Mouse (Mus musculus) testis, adult 2 months (tissue): ENCODE measurements around the gene Ap4m1. TPM values are rescaled to one million over a fixed set of nuclear protein-coding genes. Genes with fewer than 3 reads are reported as not detected.

Source experiments
- H3K27ac ChIP-seq: fragments of 200-500 bp; 2 replicates; pipeline ENCODE4 v1.5.1; 2012; ENCODE audit warnings: low read depth, low read length; ENCODE audit not compliant: control insufficient read depth, insufficient read depth
- H3K27me3 ChIP-seq: fragments of 200-500 bp; 2 replicates; pipeline ENCODE4 v1.6.1; 2012; ENCODE audit warnings: mild to moderate bottlenecking, low read length, moderate library complexity; ENCODE audit not compliant: control insufficient read depth, insufficient read depth
- H3K36me3 ChIP-seq: fragments of 200-500 bp; 2 replicates; pipeline ENCODE4 v1.6.1; 2012; ENCODE audit warnings: mild to moderate bottlenecking, low read length; ENCODE audit not compliant: control insufficient read depth, insufficient read depth
- H3K4me1 ChIP-seq: fragments of 200-500 bp; 2 replicates; pipeline ENCODE4 v1.6.1; 2012; ENCODE audit warnings: low read length; ENCODE audit not compliant: control insufficient read depth, insufficient read depth
- H3K4me3 ChIP-seq: fragments of 200-500 bp; 2 replicates; pipeline ENCODE4 v1.5.1; 2012; ENCODE audit warnings: low read depth, mild to moderate bottlenecking, low read length, moderate library complexity, mixed read lengths; ENCODE audit not compliant: control insufficient read depth
- CTCF ChIP-seq: fragments of 200-500 bp; IDR thresholded peaks from 2 replicates; pipeline ENCODE4 v1.5.1; 2012; ENCODE audit warnings: low read depth, mild to moderate bottlenecking, inconsistent platforms, low read length, moderate library complexity; ENCODE audit not compliant: control insufficient read depth, insufficient read depth, insufficient replicate concordance
- POLR2A ChIP-seq: fragments of 200-500 bp; IDR thresholded peaks from 2 replicates; pipeline ENCODE4 v1.6.1; 2012; ENCODE audit warnings: low read depth, mild to moderate bottlenecking, inconsistent platforms, low read length, moderate library complexity; ENCODE audit not compliant: control insufficient read depth
- polyA plus RNA-seq: library from polyadenylated mRNA; depleted of rRNA; stranded (reverse); fragments of >200 nt; gene quantifications from 2 replicates; pipeline ENCODE4 v1.2.3, GENCODE M21; 2012; rRNA removed

The Ap4m1 gene
- polyA plus RNA-seq, 1 experiment, result 70.3 TPM

DNA sequence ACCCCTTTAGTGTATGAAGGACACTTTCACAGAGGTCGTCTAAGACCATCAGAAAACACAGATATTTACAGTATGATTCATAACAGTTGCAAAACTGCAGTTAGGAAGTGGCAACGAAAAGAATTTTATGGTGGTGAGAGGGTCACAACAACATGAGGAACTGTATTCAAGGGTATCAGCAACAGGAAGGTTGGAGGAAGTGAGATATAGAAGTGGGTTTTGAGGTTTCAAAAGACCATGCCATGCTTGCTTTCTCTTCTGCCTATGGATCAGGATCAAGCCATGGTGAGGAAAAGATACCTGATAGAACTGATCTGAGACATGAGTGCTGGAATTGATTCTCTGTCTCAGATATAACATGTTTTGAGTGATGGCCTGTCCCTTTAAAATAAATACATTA is 55.6 kb downstream of the Ap4m1 start:
- H3K27me3 ChIP-seq, result no peaks in the 10 kb centered on the region
- TF ChIP-seq POLR2A (no peak), CTCF (no peak)
- no peak overlapping the region for H3K27ac ChIP-seq
- H3K4me3 ChIP-seq, result no peak overlapping the region
- H3K4me1 ChIP-seq, result no peaks in the 10 kb centered on the region
- H3K36me3 ChIP-seq, result no peaks in the 10 kb centered on the region

DNA sequence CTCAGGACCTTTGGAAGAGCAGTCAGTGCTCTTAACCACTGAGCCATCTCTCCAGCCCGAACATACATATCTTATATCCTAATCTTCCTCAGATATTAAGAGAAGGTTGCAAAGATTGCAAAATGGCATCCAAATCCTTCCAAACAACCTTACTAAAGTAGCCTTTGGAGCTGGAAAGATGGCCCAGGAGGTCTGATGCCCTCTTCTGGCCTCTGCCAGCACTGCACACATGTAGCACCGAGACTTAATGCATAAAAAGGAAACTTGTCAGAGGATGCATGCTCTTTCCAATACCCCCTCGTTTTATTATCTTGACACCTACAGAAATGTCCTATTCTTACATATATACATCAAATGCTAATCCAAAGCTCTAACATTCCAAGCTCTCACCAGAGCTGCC is 56.2 kb downstream of the Ap4m1 start:
- no peaks in the 10 kb centered on the region for H3K4me1 ChIP-seq
- no peak overlapping the region for H3K4me3 ChIP-seq
- no peak overlapping the region for H3K27ac ChIP-seq
- H3K36me3 ChIP-seq, result no peaks in the 10 kb centered on the region
- TF ChIP-seq POLR2A, result no peak
- no peak; the same call in 1 of the 2 replicates for TF ChIP-seq CTCF
- no peaks in the 10 kb centered on the region for H3K27me3 ChIP-seq

DNA sequence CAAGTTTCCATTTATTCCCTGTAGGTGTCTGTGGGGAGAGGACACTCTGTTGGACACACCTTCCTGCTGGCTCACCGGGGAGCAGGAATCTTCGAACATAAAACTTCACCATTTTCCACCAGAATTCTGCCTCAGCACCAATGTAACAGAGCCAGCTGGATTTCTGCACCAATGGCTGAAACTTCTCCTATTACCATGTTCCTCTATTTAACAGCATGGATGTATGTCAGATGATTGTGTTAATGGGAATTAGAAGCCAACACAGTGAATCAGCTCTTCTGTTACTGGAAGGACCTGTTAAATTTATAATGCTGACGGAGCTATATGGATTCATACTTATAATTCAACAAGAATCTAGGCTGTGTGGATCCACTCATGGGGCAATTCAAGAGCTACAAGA is 57.7 kb downstream of the Ap4m1 start:
- TF ChIP-seq POLR2A (no peak), CTCF (no peak)
- Histone ChIP-seq H3K27ac (no peak overlapping the region), H3K4me3 (no peak overlapping the region), H3K27me3 (no peaks in the 10 kb centered on the region), H3K36me3 (no peaks in the 10 kb centered on the region), H3K4me1 (no peaks in the 10 kb centered on the region)

Other genes starting within 250 kb of the Ap4m1 start
- gene Gjc3, start 208.9 kb upstream of the Ap4m1 start, polyA plus RNA-seq, result 0.02 TPM in 1 of 2 replicates, not detected in the other
- gene Azgp1, start 190.5 kb upstream of the Ap4m1 start, polyA plus RNA-seq, result 0.12 and 0.51 TPM in 2 replicates
- gene Smok3a, start 150.7 kb upstream of the Ap4m1 start, polyA plus RNA-seq, result 9.6 and 11.7 TPM in 2 replicates
- gene Smok3b, start 150.6 kb upstream of the Ap4m1 start, polyA plus RNA-seq, result 13.1 and 13.5 TPM in 2 replicates
- gene Smok3c, start 118.8 kb upstream of the Ap4m1 start, polyA plus RNA-seq, result 9.7 and 10.4 TPM in 2 replicates
- 3.4 and 4.0 TPM in 2 replicates for gene Zkscan1, start 86.9 kb upstream of the Ap4m1 start, polyA plus RNA-seq
- 51.4 and 58.2 TPM in 2 replicates for gene Zscan21, start 55.1 kb upstream of the Ap4m1 start, polyA plus RNA-seq
- gene Zfp113, start 16.3 kb upstream of the Ap4m1 start, polyA plus RNA-seq, result 1.8 and 2.2 TPM in 2 replicates
- 148 and 160 TPM in 2 replicates for gene Cops6, start 10.9 kb upstream of the Ap4m1 start, polyA plus RNA-seq
- gene Mcm7, start 420 bp downstream of the Ap4m1 start, polyA plus RNA-seq, result 93.6 and 96.0 TPM in 2 replicates
- 141 and 154 TPM in 2 replicates for gene Taf6, start 15.4 kb downstream of the Ap4m1 start, polyA plus RNA-seq
- 1.6 and 1.7 TPM in 2 replicates for gene Cnpy4, start 15.5 kb downstream of the Ap4m1 start, polyA plus RNA-seq
- 5.4 and 6.2 TPM in 2 replicates for gene Mblac1, start 22.3 kb downstream of the Ap4m1 start, polyA plus RNA-seq
- 0.14 and 0.19 TPM in 2 replicates for gene Nxpe5, start 53.9 kb downstream of the Ap4m1 start, polyA plus RNA-seq
- 23.2 and 28.3 TPM in 2 replicates for gene Lamtor4, start 83.5 kb downstream of the Ap4m1 start, polyA plus RNA-seq
- 60.7 and 63.1 TPM in 2 replicates for gene BC037034, start 92.0 kb downstream of the Ap4m1 start, polyA plus RNA-seq
- gene Gal3st4, start 100.8 kb downstream of the Ap4m1 start, polyA plus RNA-seq, result 0.10 TPM in 2 replicates
- gene Gm43720, start 108.0 kb downstream of the Ap4m1 start, polyA plus RNA-seq, result not detected in 2 replicates
- gene Gpc2, start 108.0 kb downstream of the Ap4m1 start, polyA plus RNA-seq, result 18.6 and 22.7 TPM in 2 replicates
- gene Stag3, start 108.2 kb downstream of the Ap4m1 start, polyA plus RNA-seq, result 201 and 224 TPM in 2 replicates
- 1.4 and 1.5 TPM in 2 replicates for gene Pvrig, start 170.0 kb downstream of the Ap4m1 start, polyA plus RNA-seq